Mouse (Mus musculus) embryonic fibroblast, embryonic 13.5 days (primary cell): Measurements from ENCODE around the gene Mb. TPM values are rescaled to one million over a fixed set of nuclear protein-coding genes. Genes with fewer than 3 reads are reported as not detected.

Experiments used
- H3K27ac ChIP-seq: 2 replicates; pipeline ENCODE4 v1.5.1; 2012; ENCODE audit warnings: low read length, control low read depth, inconsistent platforms; ENCODE audit not compliant: insufficient read depth
- H3K4me1 ChIP-seq: 2 replicates; pipeline ENCODE4 v1.6.1; 2011; ENCODE audit warnings: low read length; ENCODE audit not compliant: control insufficient read depth, insufficient read depth
- H3K4me3 ChIP-seq: 2 replicates; pipeline ENCODE4 v1.5.1; 2011; ENCODE audit warnings: mild to moderate bottlenecking, control low read depth, low read length; ENCODE audit not compliant: insufficient read depth
- CTCF ChIP-seq: IDR thresholded peaks from 2 replicates; pipeline ENCODE4 v1.5.1; 2011; ENCODE audit warnings: mild to moderate bottlenecking, control low read depth, low read length, moderate library complexity, borderline replicate concordance; ENCODE audit not compliant: insufficient read depth
- POLR2A ChIP-seq: IDR thresholded peaks from 2 replicates; pipeline ENCODE4 v1.6.1; 2011; ENCODE audit warnings: low read depth, mild to moderate bottlenecking, control low read depth, low read length, moderate library complexity
- polyA plus RNA-seq: library from polyadenylated mRNA; stranded (reverse); fragments of >200 nt; gene quantifications from 2 replicates; pipeline ENCODE4 v1.2.4, GENCODE M21; 2011; ENCODE audit warnings: low read depth; ENCODE audit not compliant: missing spikeins, insufficient read length

Gene Mb
- polyA plus RNA-seq, 1 experiment = not detected

GRCm38 (mm10) chr15:77031271-77031670 is 19.2 kb downstream of the Mb start:
- Histone ChIP-seq H3K4me3 (no peak overlapping the region), H3K4me1 (peaks cover 10% of the 10 kb centered on the region), H3K27ac (no peak overlapping the region; the same call in 1 of the 2 replicates)
- no peak for TF ChIP-seq CTCF
- no peak for TF ChIP-seq POLR2A

- peak; percentile 35; the same call in 1 of the 2 replicates for TF ChIP-seq POLR2A
- TF ChIP-seq CTCF = peak; percentile 87; the same call in 1 of the 2 replicates
- Histone ChIP-seq H3K4me1 (peaks cover 3% of the 10 kb centered on the region; the same call in 1 of the 2 replicates), H3K27ac (peak overlapping the region; percentile 43), H3K4me3 (no peak overlapping the region)
Observed at GRCm38 (mm10) chr15:77029331-77029991, 21.0 kb downstream of the Mb start.

DNA sequence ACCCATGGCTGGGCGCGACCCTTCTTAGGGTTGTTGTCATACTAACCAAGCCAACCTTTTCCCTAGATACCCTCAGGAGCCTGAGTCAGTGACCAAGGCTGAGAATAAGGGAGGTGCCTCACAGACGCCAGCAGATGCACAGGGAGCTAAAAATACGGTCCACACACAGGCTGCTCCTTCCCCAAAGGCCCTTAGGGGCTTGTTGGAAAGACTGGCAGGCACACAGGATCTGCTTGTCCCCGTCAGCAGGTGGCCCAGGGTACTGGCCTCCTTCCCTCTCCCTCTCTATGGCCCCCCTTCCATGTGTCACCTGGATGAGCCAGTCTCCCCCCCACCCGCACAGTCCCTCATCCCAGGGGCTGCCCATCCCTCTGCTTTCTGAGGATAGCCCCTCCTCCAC is 22.8 kb downstream of the Mb start:
- H3K4me1 ChIP-seq = peaks cover 3% of the 10 kb centered on the region; the same call in 1 of the 2 replicates
- TF ChIP-seq POLR2A (no peak), CTCF (no peak)
- H3K27ac ChIP-seq = no peak overlapping the region
- no peak overlapping the region for H3K4me3 ChIP-seq

GRCm38 (mm10) chr15:77027117-77027516 is 23.4 kb downstream of the Mb start:
- H3K27ac ChIP-seq = no peak overlapping the region
- no peak overlapping the region for H3K4me3 ChIP-seq
- H3K4me1 ChIP-seq = peaks cover 3% of the 10 kb centered on the region; the same call in 1 of the 2 replicates
- TF ChIP-seq POLR2A (no peak), CTCF (no peak)

- Histone ChIP-seq H3K4me3 (no peak overlapping the region), H3K27ac (no peak overlapping the region), H3K4me1 (peaks cover 3% of the 10 kb centered on the region; the same call in 1 of the 2 replicates)
- TF ChIP-seq CTCF (no peak), POLR2A (no peak)
Observed at GRCm38 (mm10) chr15:77025884-77026583, 24.4 kb downstream of the Mb start.

DNA sequence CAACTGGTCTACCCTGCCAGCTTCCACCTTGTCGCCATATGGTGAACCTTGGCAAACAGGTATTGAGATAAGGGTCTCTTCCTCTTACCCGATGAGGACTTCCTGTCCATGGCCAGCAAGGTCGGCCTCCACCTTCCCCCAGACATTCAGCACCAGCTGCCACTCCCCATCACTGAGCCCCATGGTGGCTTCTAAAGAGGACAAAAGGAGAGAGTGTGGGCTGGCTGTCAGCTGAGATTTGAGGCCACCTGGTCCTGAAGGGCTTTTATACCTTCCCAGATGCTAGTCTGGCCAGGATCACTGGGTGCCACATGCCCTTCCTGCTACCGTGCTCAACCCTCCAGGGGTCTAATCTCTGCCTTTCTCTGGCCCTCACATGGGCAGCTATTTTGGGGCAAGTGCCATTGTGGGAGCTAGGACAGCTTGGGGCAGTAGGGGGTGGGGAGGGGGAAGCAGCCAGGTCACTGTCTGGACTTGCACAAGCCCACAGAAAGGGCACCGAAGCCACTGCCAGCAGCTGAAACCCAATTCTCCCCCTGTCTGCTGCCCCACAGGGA is 28.0 kb downstream of the Mb start:
- Histone ChIP-seq H3K4me3 (no peak overlapping the region), H3K27ac (no peak overlapping the region), H3K4me1 (no peaks in the 10 kb centered on the region)
- TF ChIP-seq POLR2A (no peak), CTCF (no peak)

DNA sequence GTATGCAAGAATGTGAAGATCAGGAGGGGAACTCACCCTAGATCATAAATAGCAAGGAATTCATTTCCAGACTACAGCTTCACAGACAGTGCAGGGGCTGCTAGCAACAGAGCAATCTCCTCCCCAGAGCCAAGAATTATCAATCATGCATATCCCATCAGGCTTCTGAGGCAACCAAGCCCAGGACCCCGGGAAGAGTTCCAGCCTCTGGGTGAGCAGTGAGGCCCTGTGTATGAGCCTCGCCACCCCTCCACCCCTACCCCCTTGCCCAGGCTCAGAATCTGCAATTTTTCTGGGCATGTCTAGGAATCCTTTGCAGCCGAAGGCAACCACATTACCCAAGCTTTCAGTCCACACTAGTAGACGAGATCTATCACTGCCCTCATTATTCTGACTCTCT is 28.6 kb downstream of the Mb start:
- H3K4me1 ChIP-seq = no peaks in the 10 kb centered on the region
- TF ChIP-seq POLR2A (no peak), CTCF (no peak)
- H3K4me3 ChIP-seq = no peak overlapping the region
- peak overlapping the region; percentile 14; the same call in 1 of the 2 replicates for H3K27ac ChIP-seq

DNA sequence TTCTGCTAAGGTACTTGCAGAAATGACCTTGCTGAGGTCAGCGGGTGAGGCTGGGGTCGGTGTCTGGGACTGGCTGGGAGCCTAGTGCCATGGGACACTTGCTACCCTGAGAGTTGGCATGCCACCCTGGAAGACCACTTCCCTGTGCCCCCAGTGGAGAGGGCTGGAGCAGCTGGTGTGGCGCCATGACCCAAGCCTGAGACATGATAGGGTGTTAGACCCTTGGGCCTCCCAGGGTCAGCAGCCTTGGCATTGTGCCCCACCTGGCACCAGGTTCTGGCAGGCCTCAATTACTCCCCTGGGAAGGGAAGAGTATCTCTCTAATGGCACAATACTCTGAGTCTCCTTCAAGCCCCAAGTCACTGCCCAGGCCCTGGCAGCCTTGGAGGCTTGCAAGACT is 29.4 kb downstream of the Mb start:
- Histone ChIP-seq H3K4me1 (no peaks in the 10 kb centered on the region), H3K4me3 (no peak overlapping the region), H3K27ac (no peak overlapping the region)
- TF ChIP-seq POLR2A (no peak), CTCF (no peak)

DNA sequence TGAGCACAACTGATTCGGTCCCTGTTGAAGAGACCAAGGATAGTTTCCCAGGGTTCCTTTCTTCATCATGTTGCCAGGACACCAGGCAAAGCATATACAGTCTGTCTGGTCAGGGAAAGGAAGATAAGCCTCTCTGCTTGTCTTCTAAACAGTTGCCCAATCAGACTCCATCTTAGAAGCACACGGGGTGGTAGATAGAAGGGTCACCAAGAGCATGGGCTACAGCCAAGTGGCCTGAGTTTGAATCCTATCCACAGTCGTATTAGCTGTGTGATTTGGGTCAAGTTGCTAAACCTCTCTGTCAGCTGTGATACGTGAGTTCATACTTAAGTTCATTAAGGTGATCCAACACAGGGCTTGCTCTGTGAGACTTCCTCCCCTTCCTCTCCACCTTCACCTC is 30.3 kb downstream of the Mb start:
- TF ChIP-seq CTCF = no peak
- no peak for TF ChIP-seq POLR2A
- Histone ChIP-seq H3K27ac (no peak overlapping the region), H3K4me1 (no peaks in the 10 kb centered on the region), H3K4me3 (no peak overlapping the region)

DNA sequence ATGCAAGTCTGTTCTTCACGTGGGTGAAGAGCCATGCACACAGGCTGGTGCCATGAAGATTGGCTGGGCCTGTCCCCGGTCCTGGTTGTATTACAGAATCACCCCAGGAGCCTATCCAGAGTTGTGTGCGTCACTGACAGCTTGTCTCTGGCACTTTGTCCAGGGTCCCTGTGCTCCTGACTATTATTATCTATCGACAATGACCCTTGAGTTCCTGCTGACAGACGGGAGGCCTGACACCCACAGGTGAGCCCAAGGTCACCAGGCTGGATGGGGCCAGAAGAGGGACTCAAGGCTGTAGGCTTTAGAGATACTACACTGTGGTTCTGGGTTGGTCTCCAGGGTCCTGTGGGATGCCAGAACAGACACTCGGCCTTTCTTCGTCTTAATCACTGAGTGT is 30.9 kb downstream of the Mb start:
- no peak for TF ChIP-seq POLR2A
- no peak for TF ChIP-seq CTCF
- no peak overlapping the region for H3K27ac ChIP-seq
- H3K4me3 ChIP-seq = no peak overlapping the region
- no peaks in the 10 kb centered on the region for H3K4me1 ChIP-seq
